Mouse (Mus musculus): ENCODE results near the gene Ctdspl. TPM values are rescaled to one million over a fixed set of nuclear protein-coding genes. Genes with fewer than 3 reads are reported as not detected.

Ctdspl gene
- 6.2 and 6.6 TPM in 2 replicates for polyA plus RNA-seq (2016; fragmentation: Nextera tagmentation; extraction: Ambion mirVana)

DNA sequence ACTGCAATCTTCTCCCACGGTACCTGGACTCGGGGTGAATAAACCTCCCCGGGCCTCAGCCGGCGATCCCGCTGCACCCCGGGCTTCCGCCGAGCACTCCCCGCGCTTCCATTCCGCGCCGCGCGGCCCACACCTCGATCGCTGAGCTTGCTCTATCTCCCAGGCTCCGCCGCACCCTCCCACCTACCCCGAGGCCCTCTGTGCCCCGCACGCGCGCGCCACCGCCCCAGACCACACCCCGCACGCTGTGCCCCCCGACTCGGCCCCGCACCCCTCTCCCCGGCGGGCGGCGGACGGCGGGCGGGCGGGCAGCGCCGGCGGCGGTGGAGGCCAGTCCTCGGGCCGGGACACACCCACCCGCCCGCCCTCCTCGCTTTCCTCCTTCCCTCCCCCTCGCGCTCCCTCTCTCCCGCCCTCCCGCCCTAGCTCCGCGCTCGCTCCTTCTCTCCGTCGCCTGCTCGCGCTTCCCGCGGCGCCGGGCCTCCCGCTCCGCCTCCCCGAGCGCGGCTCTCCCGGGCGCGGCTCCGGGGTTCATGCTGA, at the start of gene Ctdspl:
TSS of gene Ctdspl (plus strand) at position 343 of the 540 bp plus-strand sequence.
- Histone ChIP-seq H3K36me3 (no peaks in the 10 kb centered on the region), H3K4me3 (peak within 1 kb of the TSS; percentile 74), H3K27me3 (ENCODE audit: low read depth, poor library complexity, severe bottlenecking) (peaks cover 43% of the 10 kb centered on the region), H3K9me3 (replicated peaks) (no peaks in the 10 kb centered on the region), H3K27ac (replicated peaks) (peak within 1 kb of the TSS; percentile 87), H3K4me1 (peaks cover 44% of the 10 kb centered on the region)
- WGBS, result under 1% methylated on average over 64 of the region's 73 CpGs
- peak; percentile 68 for DNase-seq (ENCODE audit: low spot score)

DNA sequence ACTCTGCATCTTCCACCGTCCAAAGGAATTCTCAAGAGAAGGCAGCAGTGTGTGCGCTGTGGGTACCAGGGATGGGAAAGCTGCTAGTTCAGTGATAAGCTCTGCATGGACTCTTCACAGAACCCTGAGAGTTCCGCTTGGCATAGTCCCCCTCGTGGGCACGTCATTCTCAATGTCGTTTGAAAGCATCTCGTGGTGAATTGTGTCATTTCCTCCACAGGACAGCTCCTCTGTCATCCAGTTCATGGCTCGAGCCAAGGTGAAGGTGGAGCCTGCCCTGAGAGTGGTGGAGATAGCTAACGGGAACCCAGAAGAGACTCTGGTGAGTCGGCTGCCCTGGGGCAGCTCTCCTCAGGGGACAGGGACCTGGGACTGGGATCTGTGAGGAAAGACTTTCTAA, 49.4 kb upstream of the Ctdspl start:
- no peak for DNase-seq (ENCODE audit: low spot score)
- H3K36me3 ChIP-seq, result no peaks in the 10 kb centered on the region
- no peaks in the 10 kb centered on the region for H3K4me1 ChIP-seq
- no peak overlapping the region for H3K4me3 ChIP-seq
- 91% methylated on average over 10 of the region's 10 CpGs for WGBS
- no peak overlapping the region for H3K27ac ChIP-seq (replicated peaks)
- H3K9me3 ChIP-seq (replicated peaks), result no peaks in the 10 kb centered on the region
- no peaks in the 10 kb centered on the region for H3K27me3 ChIP-seq (ENCODE audit: low read depth, poor library complexity, severe bottlenecking)

DNA sequence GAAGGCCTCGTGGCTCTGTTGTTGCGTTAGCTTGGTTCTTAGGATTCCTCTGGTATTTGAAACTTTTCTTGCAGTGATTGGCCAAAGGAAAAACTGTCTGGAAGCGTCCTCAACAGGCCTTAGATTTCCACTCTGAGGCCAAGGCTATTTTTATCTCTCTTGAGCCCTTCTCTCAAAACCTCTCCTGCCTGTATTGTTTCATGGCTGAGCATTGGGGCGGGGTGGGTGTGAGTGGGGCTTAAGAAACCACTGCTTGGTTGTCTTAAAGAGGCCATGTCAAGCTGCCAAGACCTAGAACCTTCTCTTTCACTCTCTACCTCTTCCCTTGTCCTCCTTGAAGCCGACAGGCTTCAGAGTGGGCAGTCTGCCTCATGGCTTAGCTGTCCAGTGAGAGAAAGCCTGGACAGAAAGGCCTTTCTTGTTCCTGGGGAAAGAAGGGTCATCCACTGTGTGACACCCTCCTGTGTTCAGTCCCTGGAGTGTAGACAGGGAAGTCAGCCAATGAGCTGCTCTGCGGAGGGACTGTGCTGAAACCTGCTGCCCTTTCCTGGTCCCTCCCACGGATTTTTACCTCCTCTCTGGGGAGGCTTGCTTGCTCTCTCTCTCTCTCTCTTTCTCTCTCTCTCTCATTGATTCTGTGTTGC, 48.8 kb upstream of the Ctdspl start:
- no peak for DNase-seq (ENCODE audit: low spot score)
- 85% methylated on average over 7 of the region's 7 CpGs for WGBS
- no peaks in the 10 kb centered on the region for H3K27me3 ChIP-seq (ENCODE audit: low read depth, poor library complexity, severe bottlenecking)
- H3K9me3 ChIP-seq (replicated peaks), result no peaks in the 10 kb centered on the region
- no peak overlapping the region for H3K27ac ChIP-seq (replicated peaks)
- no peaks in the 10 kb centered on the region for H3K36me3 ChIP-seq
- H3K4me1 ChIP-seq, result no peaks in the 10 kb centered on the region
- H3K4me3 ChIP-seq, result no peak overlapping the region

DNA sequence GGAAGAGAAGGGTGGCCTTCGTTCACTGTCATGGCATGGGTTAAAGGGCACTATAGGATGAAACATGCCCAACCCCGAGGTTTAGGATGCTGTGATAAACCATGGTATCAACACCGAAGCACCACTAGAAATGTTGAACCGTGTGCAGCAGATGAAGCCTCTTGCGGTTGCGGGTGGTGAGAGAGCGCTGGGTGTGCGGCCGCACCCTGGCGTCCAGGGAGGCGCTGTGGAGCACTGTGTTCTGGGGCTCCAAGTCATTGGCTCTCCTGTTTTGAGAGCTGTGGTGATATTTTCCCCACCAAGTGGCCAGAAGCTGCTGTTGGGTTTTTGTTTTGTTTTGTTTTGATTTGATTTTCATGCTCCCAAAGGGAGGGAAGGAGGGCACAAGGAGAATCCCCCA, 47.7 kb upstream of the Ctdspl start:
- H3K36me3 ChIP-seq, result no peaks in the 10 kb centered on the region
- no peaks in the 10 kb centered on the region for H3K9me3 ChIP-seq (replicated peaks)
- 90% methylated on average over 11 of the region's 11 CpGs for WGBS
- H3K4me3 ChIP-seq, result no peak overlapping the region
- no peaks in the 10 kb centered on the region for H3K4me1 ChIP-seq
- H3K27me3 ChIP-seq (ENCODE audit: low read depth, poor library complexity, severe bottlenecking), result no peaks in the 10 kb centered on the region
- H3K27ac ChIP-seq (replicated peaks), result no peak overlapping the region
- DNase-seq (ENCODE audit: low spot score), result no peak

DNA sequence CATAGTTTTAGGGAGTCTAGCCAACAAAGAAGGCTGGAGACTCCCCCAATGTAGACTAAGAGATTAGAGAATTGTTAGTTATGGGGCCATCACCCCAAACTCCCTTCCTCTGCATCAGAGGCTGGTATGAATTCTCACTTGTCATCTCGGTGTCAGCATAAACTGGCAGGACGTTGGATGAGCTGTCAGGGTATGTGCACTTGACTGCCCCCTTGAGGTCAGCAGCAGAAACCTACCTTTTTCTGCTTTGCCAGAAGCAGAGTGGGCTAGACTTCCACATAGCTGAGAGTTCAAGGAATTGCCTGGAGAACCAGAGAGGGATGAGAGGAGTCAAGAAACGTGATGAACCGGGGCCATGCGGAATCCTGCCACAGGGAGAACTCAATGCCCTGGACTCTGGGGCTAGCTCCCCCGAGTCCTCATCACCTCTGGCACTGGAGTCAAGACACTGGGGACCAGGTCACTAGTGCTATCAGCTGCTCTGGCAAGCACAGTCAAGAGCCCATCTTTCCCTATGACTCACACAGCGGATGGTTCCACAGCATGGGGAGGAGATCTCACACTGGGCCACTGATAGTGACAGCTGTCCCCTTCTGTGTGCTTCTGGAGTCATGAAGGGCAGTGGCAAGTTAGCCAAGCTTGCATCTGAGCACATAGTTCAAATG, 44.8 kb upstream of the Ctdspl start:
- WGBS, result 72% methylated on average over 7 of the region's 7 CpGs
- no peaks in the 10 kb centered on the region for H3K36me3 ChIP-seq
- no peaks in the 10 kb centered on the region for H3K4me1 ChIP-seq
- DNase-seq (ENCODE audit: low spot score), result no peak
- no peaks in the 10 kb centered on the region for H3K9me3 ChIP-seq (replicated peaks)
- H3K4me3 ChIP-seq, result no peak overlapping the region
- H3K27ac ChIP-seq (replicated peaks), result no peak overlapping the region
- no peaks in the 10 kb centered on the region for H3K27me3 ChIP-seq (ENCODE audit: low read depth, poor library complexity, severe bottlenecking)

DNA sequence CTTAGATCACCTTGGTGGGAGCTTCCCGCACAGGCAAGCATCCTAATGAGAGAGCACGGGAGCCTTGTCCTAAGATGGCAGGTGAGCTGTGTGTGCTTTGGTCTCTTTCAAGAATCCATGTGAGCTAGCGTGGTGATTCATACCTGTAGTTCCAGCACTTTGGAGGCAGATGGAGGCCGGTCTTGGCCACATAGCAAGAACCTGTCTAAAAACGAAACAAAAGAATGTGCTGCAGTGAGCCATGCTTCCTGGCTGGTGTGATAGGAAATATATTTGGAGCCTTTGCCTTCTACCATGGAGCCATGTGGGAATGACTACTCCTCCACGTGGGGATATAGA, 44.3 kb upstream of the Ctdspl start:
- Histone ChIP-seq H3K36me3 (no peaks in the 10 kb centered on the region), H3K4me3 (no peak overlapping the region), H3K27ac (replicated peaks) (no peak overlapping the region), H3K4me1 (no peaks in the 10 kb centered on the region), H3K27me3 (ENCODE audit: low read depth, poor library complexity, severe bottlenecking) (no peaks in the 10 kb centered on the region), H3K9me3 (replicated peaks) (no peaks in the 10 kb centered on the region)
- no peak for DNase-seq (ENCODE audit: low spot score)
- 91% methylated on average over 6 of the region's 6 CpGs for WGBS

DNA sequence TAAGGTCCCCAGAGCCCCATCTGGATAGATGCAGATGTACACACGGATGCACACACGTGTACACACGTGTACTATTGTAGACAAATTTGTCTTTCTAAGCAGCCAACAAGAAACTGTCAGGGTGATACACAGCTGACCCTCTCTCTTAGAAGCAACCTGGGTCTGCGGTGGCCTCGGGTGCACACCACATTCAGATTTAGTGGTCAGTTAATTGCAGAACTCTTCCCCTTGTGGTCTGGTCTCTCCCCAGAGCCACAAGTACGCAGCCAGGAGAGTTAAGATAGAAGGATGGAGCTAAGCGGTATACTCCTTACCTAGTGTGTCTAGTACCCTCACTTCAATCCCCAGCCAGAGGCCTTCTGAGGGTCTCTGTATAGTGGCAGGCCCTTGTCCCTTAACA, 43.1 kb upstream of the Ctdspl start:
- Histone ChIP-seq H3K4me1 (no peaks in the 10 kb centered on the region), H3K27me3 (ENCODE audit: low read depth, poor library complexity, severe bottlenecking) (no peaks in the 10 kb centered on the region), H3K9me3 (replicated peaks) (no peaks in the 10 kb centered on the region), H3K36me3 (no peaks in the 10 kb centered on the region), H3K4me3 (no peak overlapping the region), H3K27ac (replicated peaks) (no peak overlapping the region)
- DNase-seq (ENCODE audit: low spot score), result no peak
- WGBS, result 91% methylated on average over 7 of the region's 7 CpGs

DNA sequence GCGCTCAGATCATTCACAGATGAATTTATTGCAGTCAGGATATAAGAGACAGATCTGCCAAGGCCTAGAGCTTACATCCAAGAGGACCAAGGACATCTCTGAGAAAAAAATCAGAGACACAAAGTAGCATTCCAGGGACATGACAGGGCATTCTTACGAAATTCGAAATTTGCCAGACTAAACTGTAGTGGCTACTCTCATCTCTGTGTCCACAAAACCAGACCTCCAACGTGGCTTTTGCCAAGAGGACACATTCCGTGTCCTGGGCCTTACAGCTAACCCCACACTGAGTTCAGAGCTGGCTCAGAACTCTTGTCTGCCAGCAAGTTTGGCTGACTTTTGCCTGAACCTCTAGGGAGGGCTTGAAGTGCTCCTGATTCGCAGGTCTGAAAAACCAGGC, 40.5 kb upstream of the Ctdspl start:
- Histone ChIP-seq H3K9me3 (replicated peaks) (no peaks in the 10 kb centered on the region), H3K27ac (replicated peaks) (no peak overlapping the region), H3K27me3 (ENCODE audit: low read depth, poor library complexity, severe bottlenecking) (no peaks in the 10 kb centered on the region), H3K4me1 (peaks cover 12% of the 10 kb centered on the region), H3K36me3 (no peaks in the 10 kb centered on the region), H3K4me3 (no peak overlapping the region)
- DNase-seq (ENCODE audit: low spot score), result no peak
- 83% methylated on average over 6 of the region's 6 CpGs for WGBS

DNA sequence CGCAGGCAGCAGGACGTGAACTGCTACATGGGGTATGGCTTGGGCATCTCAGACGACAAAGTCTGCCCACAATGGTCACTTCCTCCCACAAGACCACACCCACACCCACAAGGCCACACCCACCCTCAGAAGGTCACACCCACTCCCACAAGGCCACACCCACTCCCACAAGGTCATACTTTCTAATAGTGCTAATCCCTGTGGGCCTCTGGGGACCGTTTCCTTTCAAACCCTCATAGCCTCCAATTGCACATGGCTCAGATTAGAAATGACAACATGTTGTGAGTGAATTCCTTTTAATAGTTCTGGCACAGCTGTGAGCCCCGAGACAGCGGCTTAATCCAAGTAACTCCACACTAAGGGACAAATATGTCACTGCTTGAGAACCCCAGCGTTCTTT, 39.1 kb upstream of the Ctdspl start:
- 84% methylated on average over 7 of the region's 7 CpGs for WGBS
- H3K9me3 ChIP-seq (replicated peaks), result no peaks in the 10 kb centered on the region
- H3K4me1 ChIP-seq, result peaks cover 20% of the 10 kb centered on the region

DNA sequence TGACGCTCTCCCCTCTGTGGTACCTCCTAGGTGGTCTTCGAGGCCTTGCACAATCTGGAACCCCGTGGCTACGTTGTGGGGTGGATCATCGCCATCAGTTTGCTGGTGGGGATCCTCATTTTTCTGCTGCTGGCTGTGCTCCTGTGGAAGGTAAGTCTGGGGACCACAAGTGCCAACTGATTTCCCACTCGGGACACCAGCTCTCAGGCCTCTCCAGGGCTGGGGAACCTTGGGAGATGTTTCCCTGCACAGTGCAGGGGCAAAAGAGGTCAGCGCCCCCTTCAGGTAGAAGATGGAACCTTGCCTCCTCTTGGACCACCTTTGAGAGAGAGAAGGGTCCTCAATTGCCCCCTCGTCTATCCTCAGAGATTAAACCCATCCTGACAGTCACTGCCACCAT, 38.5 kb upstream of the Ctdspl start:
- Histone ChIP-seq H3K9me3 (replicated peaks) (no peaks in the 10 kb centered on the region), H3K4me1 (peaks cover 20% of the 10 kb centered on the region), H3K36me3 (no peaks in the 10 kb centered on the region), H3K27me3 (ENCODE audit: low read depth, poor library complexity, severe bottlenecking) (no peaks in the 10 kb centered on the region), H3K27ac (replicated peaks) (no peak overlapping the region), H3K4me3 (no peak overlapping the region)
- WGBS, result 90% methylated on average over 8 of the region's 8 CpGs
- no peak for DNase-seq (ENCODE audit: low spot score)

More for the DNA sequence above, 39.1 kb upstream of the Ctdspl start:
- H3K27me3 ChIP-seq (ENCODE audit: low read depth, poor library complexity, severe bottlenecking), result no peaks in the 10 kb centered on the region
- no peak for DNase-seq (ENCODE audit: low spot score)
- no peaks in the 10 kb centered on the region for H3K36me3 ChIP-seq
- no peak overlapping the region for H3K4me3 ChIP-seq
- no peak overlapping the region for H3K27ac ChIP-seq (replicated peaks)

DNA sequence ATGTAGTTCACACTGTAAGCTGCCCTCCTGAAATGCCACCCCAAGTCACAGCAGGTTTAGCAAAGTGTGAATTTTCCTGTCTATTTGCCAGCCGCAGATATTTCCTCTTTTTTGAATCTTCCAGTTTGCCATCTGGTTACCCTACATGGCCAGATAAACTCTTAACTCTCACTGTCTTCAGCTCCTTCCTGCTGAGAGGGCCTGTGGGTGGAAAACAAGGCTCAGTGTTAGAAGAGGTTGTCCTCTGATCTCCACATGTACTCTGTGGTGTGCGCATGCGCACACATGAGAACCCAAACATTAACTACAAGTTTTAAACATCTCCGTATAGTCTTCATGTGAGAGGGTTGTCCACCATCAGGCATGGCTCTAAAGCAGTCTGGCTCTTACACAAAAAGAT, 36.1 kb upstream of the Ctdspl start:
- no peak for DNase-seq (ENCODE audit: low spot score)
- Histone ChIP-seq H3K4me1 (peaks cover 20% of the 10 kb centered on the region), H3K4me3 (no peak overlapping the region), H3K9me3 (replicated peaks) (no peaks in the 10 kb centered on the region), H3K36me3 (no peaks in the 10 kb centered on the region), H3K27ac (replicated peaks) (peak overlapping the region; percentile 4; the same call in 1 of the 2 replicates), H3K27me3 (ENCODE audit: low read depth, poor library complexity, severe bottlenecking) (no peaks in the 10 kb centered on the region)
- WGBS, result 92% methylated on average over 4 of the region's 4 CpGs

DNA sequence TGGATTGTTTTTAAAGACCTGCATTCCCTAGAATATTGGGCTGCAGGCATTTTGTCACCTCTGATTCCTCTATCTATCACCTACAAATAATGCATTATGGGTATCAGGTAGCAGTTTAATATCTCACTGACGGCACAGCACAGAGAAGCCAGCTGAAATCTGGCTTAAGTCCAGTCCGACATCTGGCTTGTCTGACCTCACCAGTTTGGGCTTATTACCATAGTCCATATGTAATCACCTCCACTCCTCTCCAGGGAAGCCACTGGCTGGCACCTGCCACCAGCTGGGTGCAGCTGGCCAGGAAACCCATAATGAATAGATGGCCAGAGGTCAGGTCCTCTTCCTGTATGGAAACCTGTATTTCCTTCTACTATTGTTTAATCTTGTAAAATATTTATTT, 35.6 kb upstream of the Ctdspl start:
- WGBS, result 77% methylated on average over 2 of the region's 2 CpGs
- H3K27ac ChIP-seq (replicated peaks), result no peak overlapping the region
- H3K9me3 ChIP-seq (replicated peaks), result no peaks in the 10 kb centered on the region
- DNase-seq (ENCODE audit: low spot score), result no peak
- H3K4me3 ChIP-seq, result no peak overlapping the region
- no peaks in the 10 kb centered on the region for H3K27me3 ChIP-seq (ENCODE audit: low read depth, poor library complexity, severe bottlenecking)
- peaks cover 20% of the 10 kb centered on the region for H3K4me1 ChIP-seq
- H3K36me3 ChIP-seq, result no peaks in the 10 kb centered on the region

DNA sequence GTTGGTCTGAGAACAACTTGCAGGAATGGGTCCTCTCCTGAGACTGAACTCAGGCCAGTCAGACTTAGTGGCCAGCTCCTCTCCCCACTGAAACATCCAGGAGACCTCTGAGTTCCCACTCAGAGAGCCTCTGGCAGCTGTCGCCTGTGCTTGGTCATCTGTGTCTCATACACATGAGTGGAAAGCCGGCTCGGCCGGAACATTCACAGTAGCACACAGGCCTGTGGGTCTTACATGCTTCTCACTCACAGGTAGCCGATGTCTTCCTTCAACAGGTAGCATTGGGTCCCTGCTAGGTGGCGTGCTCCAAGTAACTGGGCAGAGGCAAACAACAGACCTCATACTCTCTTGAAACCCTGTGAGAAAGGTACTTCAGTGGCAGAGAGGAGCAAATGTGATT, 35.2 kb upstream of the Ctdspl start:
- Histone ChIP-seq H3K27ac (replicated peaks) (no peak overlapping the region), H3K4me1 (peaks cover 20% of the 10 kb centered on the region), H3K27me3 (ENCODE audit: low read depth, poor library complexity, severe bottlenecking) (no peaks in the 10 kb centered on the region), H3K9me3 (replicated peaks) (no peaks in the 10 kb centered on the region), H3K4me3 (no peak overlapping the region), H3K36me3 (no peaks in the 10 kb centered on the region)
- no peak for DNase-seq (ENCODE audit: low spot score)
- 93% methylated on average over 6 of the region's 6 CpGs for WGBS

Measured in midbrain, embryonic 10.5 days (tissue).